Mouse (Mus musculus) heart, postnatal 0 days (tissue): ENCODE measurements around the gene Ezh2. TPM values are rescaled to one million over a fixed set of nuclear protein-coding genes. Genes with fewer than 3 reads are reported as not detected.
"Not testable (repeated sequence)": the region's sequence is repeated elsewhere in the genome, so short reads cannot be mapped to it uniquely, and the experiment has no call there.

Source experiments
- ATAC-seq: fragments of 200-750 bp; cut with Nextera tagmentation; 2 replicates; pipeline ENCODE4 v1.8.0; 2017; ENCODE audit warnings: low read depth, moderate number of reproducible peaks, moderate library complexity; ENCODE audit not compliant: insufficient read depth
- DNase-seq: peaks from one replicate; pipeline ENCODE4 v3.0.0-alpha.2; 2016; ENCODE audit warnings: low spot score
- H3K27ac ChIP-seq: fragments of 300-500 bp; sonication (generic); 2 replicates; pipeline ENCODE4 v1.5.1; 2014; ENCODE audit warnings: low read depth, mild to moderate bottlenecking
- H3K27me3 ChIP-seq: fragments of 300-500 bp; sonication (generic); 2 replicates; pipeline ENCODE4 v1.6.1; 2014; ENCODE audit warnings: low read length, mixed read lengths; ENCODE audit not compliant: control insufficient read depth, insufficient read depth
- H3K36me3 ChIP-seq: fragments of 300-500 bp; sonication (generic); replicated peaks from 2 replicates; pipeline ENCODE4 v1.6.1; 2014; ENCODE audit warnings: low read length, mixed read lengths; ENCODE audit not compliant: control insufficient read depth, insufficient read depth
- H3K4me1 ChIP-seq: fragments of 300-500 bp; sonication (generic); 2 replicates; pipeline ENCODE4 v1.6.1; 2014; ENCODE audit warnings: antibody characterized with exemption; ENCODE audit not compliant: control insufficient read depth, insufficient read depth
- H3K4me2 ChIP-seq: fragments of 300-500 bp; sonication (generic); 2 replicates; pipeline ENCODE4 v1.6.1; 2014; ENCODE audit warnings: low read depth, mild to moderate bottlenecking, low read length, moderate library complexity
- H3K4me3 ChIP-seq: fragments of 300-500 bp; sonication (generic); 2 replicates; pipeline ENCODE4 v1.5.1; 2014; ENCODE audit warnings: low read depth, low read length
- H3K9ac ChIP-seq: fragments of 300-500 bp; sonication (generic); replicated peaks from 2 replicates; pipeline ENCODE4 v1.6.1; 2014; ENCODE audit warnings: low read depth, low read length, mixed read lengths
- H3K9me3 ChIP-seq: fragments of 300-500 bp; sonication (generic); replicated peaks from 2 replicates; pipeline ENCODE4 v1.6.1; 2016; ENCODE audit warnings: low read length; ENCODE audit not compliant: control insufficient read depth
- CTCF ChIP-seq: IDR thresholded peaks from 2 replicates; pipeline ENCODE4 v1.5.1; 2016; ENCODE audit warnings: antibody characterized with exemption, control low read depth, low read depth
- EP300 ChIP-seq: IDR thresholded peaks from 2 replicates; pipeline ENCODE4 v1.6.1; 2016; ENCODE audit warnings: antibody characterized with exemption, low read depth
- WGBS: fragments of 180-500 bp; shearing (Covaris S2); extraction: QIAGEN DNeasy Blood & Tissue Kit; methylation state at CpG from one replicate; pipeline ENCODE4 v1.1.7; 2014; 5-methylcytosine and 5-hydroxymethylcytosine counted together
- polyA plus RNA-seq: library from polyadenylated mRNA; unstranded; fragments of >200 nt; fragmentation: Nextera tagmentation; extraction: Ambion mirVana; gene quantifications from 2 replicates; pipeline ENCODE4 v1.2.1, GENCODE M21; 2015
- total RNA-seq: library from RNA; depleted of rRNA; stranded (reverse); fragments of >200 nt; gene quantifications from 2 replicates; pipeline ENCODE4 v1.2.3, GENCODE M21; 2014; ENCODE audit warnings: low replicate concordance; rRNA removed

The Ezh2 gene
- total RNA-seq (8.6 and 11.9 TPM in 2 replicates), polyA plus RNA-seq (25.9 and 26.3 TPM in 2 replicates)

GRCm38 (mm10) chr6:47594926-47595623 lies at the start of gene Ezh2:
Ezh2 (minus strand) TSS chr6:47595341.
- TF ChIP-seq EP300 (peak; percentile 65; the same call in 1 of the 2 replicates), CTCF (no peak; the same call in 1 of the 2 replicates)
- H3K36me3 ChIP-seq: no peaks in the 10 kb centered on the region
- H3K9ac ChIP-seq: peak within 1 kb of the TSS; percentile 90
- H3K4me3 ChIP-seq: peak within 1 kb of the TSS; percentile 85
- WGBS: under 1% methylated on average over 66 of the region's 69 CpGs
- ATAC-seq (peak; percentile 98), DNase-seq (peak; percentile 94)
- H3K27me3 ChIP-seq: no peaks in the 10 kb centered on the region
- H3K27ac ChIP-seq: peak within 1 kb of the TSS; percentile 97
- no peaks in the 10 kb centered on the region for H3K9me3 ChIP-seq
- H3K4me1 ChIP-seq: peaks cover 8% of the 10 kb centered on the region
- peak within 1 kb of the TSS; percentile 92 for H3K4me2 ChIP-seq

DNA sequence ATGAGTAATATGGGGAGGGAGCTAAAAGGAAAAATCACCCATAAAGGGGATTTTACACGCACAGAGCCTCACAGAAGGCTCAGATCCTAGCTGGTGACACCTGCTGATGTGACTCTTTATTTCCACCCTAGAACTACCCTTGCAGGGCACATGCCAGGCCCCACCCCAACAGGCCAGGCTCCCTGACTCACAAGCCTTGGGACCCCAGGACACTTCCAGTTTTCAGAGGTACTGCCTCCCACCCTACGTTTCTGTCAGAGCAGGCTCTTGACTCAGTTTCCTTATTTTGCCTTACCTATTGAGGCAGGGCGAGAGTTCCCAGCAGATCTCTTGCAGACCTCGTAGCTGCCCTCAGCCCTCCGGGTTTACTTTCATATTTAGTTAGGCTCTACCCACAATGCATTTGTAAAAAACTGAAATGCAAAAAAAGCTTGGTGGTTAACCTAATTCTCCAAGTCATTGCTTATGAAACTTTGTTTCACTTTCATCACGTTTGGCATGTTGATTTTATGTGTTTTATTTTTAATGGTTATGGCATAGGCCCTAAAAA lies 41.5 kb upstream of the Ezh2 start:
- Histone ChIP-seq H3K4me1 (no peaks in the 10 kb centered on the region), H3K9ac (no peak overlapping the region), H3K9me3 (no peaks in the 10 kb centered on the region), H3K27me3 (no peaks in the 10 kb centered on the region), H3K36me3 (no peaks in the 10 kb centered on the region), H3K4me3 (no peak overlapping the region), H3K4me2 (no peak overlapping the region; the same call in 1 of the 2 replicates), H3K27ac (peak overlapping the region; percentile 1; the same call in 1 of the 2 replicates)
- TF ChIP-seq EP300: no peak
- TF ChIP-seq CTCF: no peak
- DNase-seq (no peak), ATAC-seq (no peak)
- 62% methylated on average over 6 of the region's 6 CpGs for WGBS

GRCm38 (mm10) chr6:47635995-47636526 lies 40.9 kb upstream of the Ezh2 start:
- no peak for DNase-seq

GRCm38 (mm10) chr6:47635207-47635994 lies 40.3 kb upstream of the Ezh2 start:
- Histone ChIP-seq H3K9me3 (no peaks in the 10 kb centered on the region), H3K36me3 (no peaks in the 10 kb centered on the region), H3K9ac (no peak overlapping the region), H3K27ac (no peak overlapping the region), H3K4me2 (no peak overlapping the region), H3K4me3 (no peak overlapping the region), H3K27me3 (no peaks in the 10 kb centered on the region), H3K4me1 (no peaks in the 10 kb centered on the region)
- no peak for DNase-seq
- WGBS: 71% methylated on average over 7 of the region's 7 CpGs
- no peak for ATAC-seq
- TF ChIP-seq EP300: no peak
- TF ChIP-seq CTCF: no peak

More at GRCm38 (mm10) chr6:47635995-47636526, 40.9 kb upstream of the Ezh2 start:
- no peak overlapping the region for H3K9ac ChIP-seq
- no peak overlapping the region for H3K4me3 ChIP-seq
- TF ChIP-seq EP300: no peak
- no peak for TF ChIP-seq CTCF
- H3K4me1 ChIP-seq: no peaks in the 10 kb centered on the region
- no peak for ATAC-seq
- WGBS: 68% methylated on average over 5 of the region's 5 CpGs
- no peaks in the 10 kb centered on the region for H3K9me3 ChIP-seq
- no peaks in the 10 kb centered on the region for H3K36me3 ChIP-seq
- no peak overlapping the region; the same call in 1 of the 2 replicates for H3K4me2 ChIP-seq
- no peaks in the 10 kb centered on the region for H3K27me3 ChIP-seq
- peak overlapping the region; percentile 1; the same call in 1 of the 2 replicates for H3K27ac ChIP-seq

GRCm38 (mm10) chr6:47633467-47633866 lies 38.3 kb upstream of the Ezh2 start:
- Histone ChIP-seq H3K27me3 (no peaks in the 10 kb centered on the region), H3K27ac (no peak overlapping the region), H3K4me1 (no peaks in the 10 kb centered on the region), H3K4me2 (no peak overlapping the region), H3K9ac (no peak overlapping the region), H3K9me3 (no peaks in the 10 kb centered on the region), H3K36me3 (no peaks in the 10 kb centered on the region), H3K4me3 (no peak overlapping the region)
- ATAC-seq (no peak), DNase-seq (no peak)
- TF ChIP-seq EP300 (no peak), CTCF (no peak)

DNA sequence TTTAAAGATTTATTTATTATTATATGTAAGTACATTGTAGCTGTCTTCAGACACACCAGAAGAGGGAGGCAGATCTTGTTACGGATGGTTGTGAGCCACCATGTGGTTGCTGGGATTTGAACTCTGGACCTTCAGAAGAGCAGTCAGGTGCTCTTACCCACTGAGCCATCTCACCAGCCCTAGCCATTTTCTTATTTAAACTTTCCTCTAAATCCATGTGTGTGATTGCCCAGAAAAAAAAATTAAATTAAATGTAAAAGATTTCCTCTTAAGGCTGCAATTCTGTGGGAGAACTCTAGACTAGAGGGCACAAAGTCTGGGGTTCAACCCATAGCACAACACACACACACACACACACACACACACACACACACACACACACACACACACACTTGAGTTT lies 34.9 kb upstream of the Ezh2 start:
- not testable (repeated sequence) for H3K9ac ChIP-seq, H3K4me1 ChIP-seq, ATAC-seq, DNase-seq, H3K27ac ChIP-seq, H3K9me3 ChIP-seq, H3K4me3 ChIP-seq, H3K27me3 ChIP-seq, H3K36me3 ChIP-seq, H3K4me2 ChIP-seq
- WGBS: no CpG with 5 or more reads among the region's 1 CpGs
